Mouse (Mus musculus): Measurements from ENCODE around the gene Angptl1.

DNA sequence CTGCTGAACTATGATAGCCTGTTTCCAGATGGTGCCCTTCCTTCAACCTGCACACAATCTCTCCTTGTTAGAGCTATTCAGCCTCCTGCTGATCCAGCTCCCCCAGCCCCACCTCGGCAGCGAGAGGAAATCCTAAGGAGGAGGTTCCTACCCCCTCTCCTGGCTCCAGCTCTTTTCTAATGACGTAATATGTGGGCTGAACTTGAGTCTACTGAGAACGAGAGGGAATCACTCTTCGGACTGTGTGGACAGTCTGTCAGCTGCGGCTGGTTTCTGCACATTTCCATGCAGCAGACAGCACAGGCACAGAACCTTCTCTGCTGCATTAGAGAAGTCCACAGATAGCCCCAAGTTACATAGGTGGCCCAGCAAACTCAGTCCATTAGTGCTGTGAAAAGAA lies 333 bp downstream of the Angptl1 start:
- TF ChIP-seq GATA1 (IDR thresholded peaks at IDR 0.05; ENCODE audit: low read length) (no peak), TAL1 (IDR thresholded peaks at IDR 0.05; ENCODE audit: low read length) (no peak)
